Mouse (Mus musculus): ENCODE measurements around the gene Spata16. TPM values are rescaled to one million over a fixed set of nuclear protein-coding genes. Genes with fewer than 3 reads are reported as not detected.

Spata16 gene
- polyA plus RNA-seq (2012; ENCODE audit: insufficient read depth, insufficient read length, low replicate concordance, missing spikeins), result not detected in 2 replicates

DNA sequence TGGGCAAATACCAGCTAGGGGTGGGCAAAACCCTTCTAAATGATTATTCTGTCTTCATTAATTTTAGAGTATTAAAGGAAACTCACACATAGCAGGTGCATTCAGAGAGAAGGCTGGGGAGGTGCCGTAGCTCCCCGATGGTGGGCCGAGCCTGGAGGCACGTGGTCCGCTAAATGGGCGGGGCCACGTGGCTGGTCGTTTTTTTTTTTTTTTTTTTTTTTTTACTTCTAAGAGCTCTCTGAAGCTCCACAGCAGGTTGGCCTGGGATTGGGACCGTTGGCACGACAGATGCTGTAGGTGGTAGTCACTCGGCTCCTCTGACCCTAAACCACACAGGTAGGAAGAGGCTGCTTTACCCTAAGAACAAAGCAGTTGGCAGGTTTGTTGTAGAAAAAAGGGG lies at the start of gene Spata16:
Spata16 (plus strand) TSS at position 219 of the 400 bp plus-strand sequence.
- Histone ChIP-seq H3K4me1 (ENCODE audit: control insufficient read depth, insufficient read depth, low read length) (peaks cover 4% of the 10 kb centered on the region), H3K4me3 (ENCODE audit: insufficient read depth, low read depth, low read length) (no peak within 1 kb of the TSS), H3K27ac (ENCODE audit: insufficient read depth, low read depth, low read length) (no peak within 1 kb of the TSS)
- TF ChIP-seq CTCF (IDR thresholded peaks at IDR 0.05; ENCODE audit: insufficient read depth, low read depth, low read length) (no peak), POLR2A (IDR thresholded peaks at IDR 0.05; ENCODE audit: insufficient read depth, low read depth, low read length) (no peak)
- 86% methylated on average over 11 of the region's 11 CpGs for WGBS

DNA sequence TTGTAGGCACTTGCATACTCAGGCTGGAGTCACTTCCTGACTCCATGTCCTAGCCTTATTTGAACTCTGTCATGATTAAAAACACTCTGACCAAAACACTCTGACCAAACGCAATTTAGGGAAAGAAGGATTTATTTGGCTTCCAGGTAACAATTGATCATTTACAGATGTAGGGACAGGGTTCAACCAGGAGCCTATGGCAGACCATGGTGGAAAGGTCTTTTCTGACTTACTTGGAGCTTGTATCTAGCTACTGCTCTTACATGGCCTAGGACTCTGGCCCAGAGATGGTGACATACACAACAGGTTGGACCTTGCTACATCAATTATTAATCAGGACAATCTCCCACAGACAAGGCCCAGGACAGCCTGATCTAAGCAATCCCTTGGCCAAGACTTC lies 32.6 kb upstream of the Spata16 start:
- Histone ChIP-seq H3K4me1 (ENCODE audit: control insufficient read depth, insufficient read depth, low read length) (no peaks in the 10 kb centered on the region), H3K4me3 (ENCODE audit: insufficient read depth, low read depth, low read length) (no peak overlapping the region), H3K27ac (ENCODE audit: insufficient read depth, low read depth, low read length) (no peak overlapping the region)
- no peak for TF ChIP-seq CTCF (IDR thresholded peaks at IDR 0.05; ENCODE audit: insufficient read depth, low read depth, low read length)
- TF ChIP-seq POLR2A (IDR thresholded peaks at IDR 0.05; ENCODE audit: insufficient read depth, low read depth, low read length), result no peak
- WGBS, result 85% methylated on average over 1 of the region's 1 CpGs

DNA sequence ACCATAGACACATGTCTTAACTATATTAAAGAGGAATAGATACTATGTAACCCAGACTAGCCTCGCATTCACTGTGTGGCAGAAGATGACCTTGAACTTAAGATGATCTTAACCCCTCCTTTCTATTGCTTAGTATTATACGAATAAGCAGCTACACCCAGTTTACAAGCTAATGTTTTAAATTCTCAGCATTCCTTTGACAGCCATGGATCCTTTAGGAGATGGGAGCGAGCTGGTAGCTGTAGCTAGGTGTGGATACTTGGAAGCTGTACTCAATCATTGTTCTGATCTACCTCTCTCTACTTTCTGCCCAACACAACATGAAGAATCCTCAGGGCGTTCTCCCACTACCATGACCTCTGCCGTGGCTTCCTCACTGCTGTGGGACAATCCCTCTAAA lies 28.9 kb upstream of the Spata16 start:
- 96% methylated on average over 5 of the region's 5 CpGs for WGBS
- TF ChIP-seq POLR2A (IDR thresholded peaks at IDR 0.05; ENCODE audit: insufficient read depth, low read depth, low read length) (no peak), CTCF (IDR thresholded peaks at IDR 0.05; ENCODE audit: insufficient read depth, low read depth, low read length) (no peak)
- H3K4me3 ChIP-seq (ENCODE audit: insufficient read depth, low read depth, low read length), result no peak overlapping the region
- no peak overlapping the region for H3K27ac ChIP-seq (ENCODE audit: insufficient read depth, low read depth, low read length)
- H3K4me1 ChIP-seq (ENCODE audit: control insufficient read depth, insufficient read depth, low read length), result no peaks in the 10 kb centered on the region

DNA sequence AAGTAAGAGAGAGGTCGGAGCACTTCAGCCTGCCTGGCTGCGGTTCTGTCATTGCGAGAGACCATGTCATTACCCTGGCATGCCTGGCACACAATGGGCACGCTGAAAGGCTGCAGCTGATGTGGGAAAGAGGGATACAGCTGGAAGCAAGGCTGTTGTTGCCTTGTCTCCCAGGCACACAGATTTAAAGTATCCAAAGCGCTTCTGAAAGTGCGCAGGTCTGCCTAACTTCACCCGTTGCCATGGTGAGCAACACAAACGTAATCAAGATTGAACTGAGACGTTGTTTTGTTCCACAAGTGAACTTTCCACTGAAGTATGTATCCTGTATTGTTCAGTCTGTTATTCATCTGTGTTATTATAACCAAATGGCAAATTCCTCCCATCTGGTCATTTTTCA lies 1.8 kb downstream of the Spata16 start:
- H3K4me3 ChIP-seq (ENCODE audit: insufficient read depth, low read depth, low read length), result no peak overlapping the region
- WGBS, result 26% methylated on average over 9 of the region's 9 CpGs
- H3K4me1 ChIP-seq (ENCODE audit: control insufficient read depth, insufficient read depth, low read length), result peaks cover 4% of the 10 kb centered on the region
- H3K27ac ChIP-seq (ENCODE audit: insufficient read depth, low read depth, low read length), result no peak overlapping the region
- TF ChIP-seq POLR2A (IDR thresholded peaks at IDR 0.05; ENCODE audit: insufficient read depth, low read depth, low read length) (no peak), CTCF (IDR thresholded peaks at IDR 0.05; ENCODE audit: insufficient read depth, low read depth, low read length) (no peak)

DNA sequence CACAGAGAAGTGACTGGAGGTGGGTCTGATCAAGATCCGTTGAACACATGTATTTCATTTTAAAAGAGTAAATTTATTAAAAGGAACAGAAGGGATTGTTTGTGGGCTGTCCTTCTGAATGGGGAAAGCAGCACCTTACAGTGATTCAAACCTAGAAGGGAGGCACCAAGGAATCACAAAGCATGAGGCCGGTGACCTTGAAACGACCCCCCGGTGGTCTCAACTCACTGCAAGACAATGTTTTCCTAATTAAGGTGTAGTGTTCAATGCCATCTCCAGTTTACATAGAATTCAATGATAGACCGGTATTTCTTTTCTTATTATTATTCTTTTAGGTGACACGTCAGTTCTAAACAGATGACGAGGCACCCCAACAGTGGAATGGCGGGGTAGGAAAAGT lies 2.4 kb downstream of the Spata16 start:
- H3K4me3 ChIP-seq (ENCODE audit: insufficient read depth, low read depth, low read length), result no peak overlapping the region
- TF ChIP-seq POLR2A (IDR thresholded peaks at IDR 0.05; ENCODE audit: insufficient read depth, low read depth, low read length) (no peak), CTCF (IDR thresholded peaks at IDR 0.05; ENCODE audit: insufficient read depth, low read depth, low read length) (no peak)
- peaks cover 4% of the 10 kb centered on the region for H3K4me1 ChIP-seq (ENCODE audit: control insufficient read depth, insufficient read depth, low read length)
- WGBS, result 82% methylated on average over 8 of the region's 8 CpGs
- no peak overlapping the region for H3K27ac ChIP-seq (ENCODE audit: insufficient read depth, low read depth, low read length)

DNA sequence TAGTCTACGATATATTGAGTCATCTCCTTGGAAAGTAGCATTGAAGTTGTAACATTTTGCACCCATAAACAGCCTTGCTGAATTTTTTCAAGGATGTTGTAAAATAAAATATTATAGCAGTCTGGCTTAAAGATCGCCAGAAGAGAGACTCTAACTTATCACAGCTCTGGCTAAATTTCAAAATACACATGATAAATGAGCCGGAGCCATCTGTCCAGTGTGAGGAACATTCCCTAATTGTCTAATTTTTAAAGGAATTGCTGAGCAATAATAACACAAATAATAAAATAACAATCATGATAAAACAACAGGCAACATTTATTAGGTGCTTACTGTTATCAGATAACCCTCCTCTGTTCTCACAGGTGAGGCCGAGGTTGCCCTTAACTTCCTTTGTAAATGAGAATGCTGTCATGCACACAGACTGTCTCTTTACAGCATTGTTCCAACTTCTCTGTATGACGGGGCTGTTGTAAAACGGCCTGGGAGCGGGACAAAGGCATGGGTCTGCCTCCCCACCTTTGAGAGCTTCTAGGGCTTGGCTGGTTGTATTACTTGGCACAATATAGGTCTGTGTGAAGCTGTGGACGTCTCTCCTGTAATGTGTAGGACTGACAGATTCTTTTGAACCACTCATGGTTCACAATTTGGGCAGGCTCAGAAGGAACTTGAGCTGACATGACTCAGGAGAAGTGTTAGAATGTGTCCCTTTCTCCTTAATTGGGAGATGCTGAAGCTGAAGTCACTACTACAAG lies 3.1 kb downstream of the Spata16 start:
- TF ChIP-seq CTCF (IDR thresholded peaks at IDR 0.05; ENCODE audit: insufficient read depth, low read depth, low read length), result no peak
- no peak for TF ChIP-seq POLR2A (IDR thresholded peaks at IDR 0.05; ENCODE audit: insufficient read depth, low read depth, low read length)
- H3K27ac ChIP-seq (ENCODE audit: insufficient read depth, low read depth, low read length), result no peak overlapping the region
- 77% methylated on average over 8 of the region's 8 CpGs for WGBS

DNA sequence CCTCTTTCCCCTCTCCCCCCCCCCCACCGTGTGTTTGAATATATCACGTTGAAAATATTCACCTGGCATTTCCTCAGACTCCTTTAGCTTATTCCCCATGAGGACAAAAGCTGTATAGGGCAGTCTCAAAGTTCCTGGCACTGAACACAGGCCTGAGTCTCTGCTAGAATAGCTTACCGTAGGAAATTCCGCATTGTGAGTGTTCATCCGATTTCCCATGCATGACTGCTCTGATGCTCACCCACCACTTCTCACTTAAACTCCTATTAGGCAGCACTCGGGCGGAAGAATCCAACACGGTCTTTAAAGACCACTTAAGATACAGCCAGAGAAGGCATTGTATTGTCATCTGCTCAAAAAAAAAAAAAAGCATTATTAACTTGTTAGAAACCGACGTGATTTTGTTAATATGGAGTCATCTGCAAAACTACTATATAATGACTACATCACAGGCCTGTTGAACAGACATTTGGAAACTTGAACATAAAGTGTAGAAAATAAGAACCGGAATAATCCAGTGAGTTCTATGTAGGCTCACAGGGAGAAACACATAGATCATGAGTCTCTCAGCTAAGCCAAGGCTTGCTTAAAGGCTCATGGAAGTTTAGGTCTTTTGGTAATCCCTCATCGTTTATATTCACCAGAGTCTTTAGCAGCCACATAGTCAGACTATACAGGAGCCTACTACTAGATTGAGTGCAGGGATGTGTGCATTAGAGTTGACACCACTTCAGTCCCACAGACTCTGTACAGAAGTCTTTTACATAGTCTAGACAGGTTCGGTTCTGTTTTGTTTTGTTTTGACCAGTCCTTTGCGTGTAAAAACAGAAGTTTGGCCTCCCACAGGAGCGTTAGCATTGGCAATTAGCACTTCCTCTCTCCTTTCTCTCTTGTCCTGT lies 4.2 kb downstream of the Spata16 start:
- TF ChIP-seq POLR2A (IDR thresholded peaks at IDR 0.05; ENCODE audit: insufficient read depth, low read depth, low read length), result no peak
- no peak overlapping the region for H3K4me3 ChIP-seq (ENCODE audit: insufficient read depth, low read depth, low read length)
- 49% methylated on average over 15 of the region's 15 CpGs for WGBS
- H3K4me1 ChIP-seq (ENCODE audit: control insufficient read depth, insufficient read depth, low read length), result peaks cover 4% of the 10 kb centered on the region
- no peak overlapping the region for H3K27ac ChIP-seq (ENCODE audit: insufficient read depth, low read depth, low read length)

More for the DNA sequence above, 3.1 kb downstream of the Spata16 start:
- no peak overlapping the region for H3K4me3 ChIP-seq (ENCODE audit: insufficient read depth, low read depth, low read length)
- peaks cover 4% of the 10 kb centered on the region for H3K4me1 ChIP-seq (ENCODE audit: control insufficient read depth, insufficient read depth, low read length)

DNA sequence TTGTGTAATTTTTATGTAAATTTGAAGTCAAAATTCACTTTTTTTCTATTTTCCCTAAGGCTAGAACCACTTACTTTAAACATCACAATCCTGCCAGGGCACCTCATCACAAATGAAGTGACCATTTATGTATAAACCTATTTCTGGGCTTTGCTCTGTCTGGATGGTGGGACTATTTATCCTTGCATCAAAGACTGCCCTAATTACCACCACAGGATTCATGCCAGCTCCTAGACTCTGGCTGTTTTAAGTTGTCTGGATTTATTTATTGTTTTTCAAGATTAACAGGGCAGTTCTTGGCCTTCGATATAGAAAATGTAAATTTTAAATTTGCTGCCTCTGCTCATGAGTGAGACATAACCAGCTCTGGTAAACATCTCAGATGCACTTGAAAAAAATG lies 6.7 kb downstream of the Spata16 start:
- H3K27ac ChIP-seq (ENCODE audit: insufficient read depth, low read depth, low read length), result no peak overlapping the region
- no peak for TF ChIP-seq POLR2A (IDR thresholded peaks at IDR 0.05; ENCODE audit: insufficient read depth, low read depth, low read length)
- no peak overlapping the region for H3K4me3 ChIP-seq (ENCODE audit: insufficient read depth, low read depth, low read length)
- peaks cover 1% of the 10 kb centered on the region for H3K4me1 ChIP-seq (ENCODE audit: control insufficient read depth, insufficient read depth, low read length)
- 82% methylated on average over 1 of the region's 1 CpGs for WGBS

DNA sequence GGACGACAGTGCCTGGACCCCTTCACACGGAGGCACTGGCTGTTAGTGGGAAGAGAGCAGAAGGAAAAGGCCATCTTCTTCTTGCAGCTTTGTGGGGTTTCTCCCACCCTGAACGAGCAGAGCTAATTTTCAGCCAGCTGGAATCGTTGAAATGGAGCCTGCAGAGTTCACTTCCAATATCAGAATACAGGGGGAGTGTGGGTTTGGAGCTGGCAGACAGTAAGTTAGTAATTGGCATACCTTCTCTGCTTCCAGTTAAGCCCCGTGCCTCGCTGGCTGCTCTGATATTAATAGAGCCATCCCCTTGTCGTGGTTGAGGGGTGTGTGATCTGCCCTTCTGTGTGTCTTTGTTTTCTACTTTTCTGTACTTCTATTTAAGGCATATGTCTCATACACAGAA lies 9.4 kb downstream of the Spata16 start:
- TF ChIP-seq POLR2A (IDR thresholded peaks at IDR 0.05; ENCODE audit: insufficient read depth, low read depth, low read length) (no peak), CTCF (IDR thresholded peaks at IDR 0.05; ENCODE audit: insufficient read depth, low read depth, low read length) (no peak)
- Histone ChIP-seq H3K4me3 (ENCODE audit: insufficient read depth, low read depth, low read length) (no peak overlapping the region), H3K27ac (ENCODE audit: insufficient read depth, low read depth, low read length) (no peak overlapping the region), H3K4me1 (ENCODE audit: control insufficient read depth, insufficient read depth, low read length) (no peaks in the 10 kb centered on the region)
- WGBS, result 40% methylated on average over 7 of the region's 7 CpGs
